Mouse (Mus musculus): ENCODE data around the gene Cbx5.

GRCm38 (mm10) chr15:103284066-103284465, 44.5 kb upstream of the Cbx5 start:
- TF ChIP-seq POLR2A (IDR thresholded peaks at IDR 0.05; ENCODE audit: low read depth, low read length), result no peak
- TF ChIP-seq CTCF (IDR thresholded peaks at IDR 0.05; ENCODE audit: borderline replicate concordance, insufficient read depth, low read length), result 0 out of 2 replicates have a peak, but pooled peaks have one; percentile 30
